ENCODE assay signal across 8 mouse cellular contexts in genomic region chr6:35380721-35381466, GRCm38 (mm10). TPM values are rescaled to one million over a fixed set of nuclear protein-coding genes. Genes with fewer than 3 reads are reported as not detected.
A peak's percentile ranks its signal among the peaks of the same experiment; 100 is the strongest.
DNase-seq lines count a peak whose midpoint lies in the region; ATAC-seq and TF ChIP-seq lines count a peak whose summit lies in the region.

No protein-coding gene starts in this region.

- H3K4me1 ChIP-seq in heart, embryonic 11.5 days (ENCODE audit: control insufficient read depth, insufficient read depth, low read length) = no peaks in the 10 kb centered on the region
- H3K4me1 ChIP-seq in kidney, embryonic 15.5 days = peaks cover 11% of the 10 kb centered on the region; the same call in 1 of the 2 replicates
- H3K4me1 ChIP-seq in lung, embryonic 14.5 days (ENCODE audit: insufficient read depth) = no peaks in the 10 kb centered on the region

- peak overlapping the region; percentile 22; the same call in 1 of the 2 replicates for H3K9ac ChIP-seq in heart, embryonic 11.5 days (ENCODE audit: low read depth, low read length)
- H3K9ac ChIP-seq in kidney, embryonic 15.5 days = no peak overlapping the region; the same call in 1 of the 2 replicates
- H3K9ac ChIP-seq in lung, embryonic 14.5 days = peak overlapping the region; percentile 16; the same call in 1 of the 2 replicates

- no peaks in the 10 kb centered on the region for H3K36me3 ChIP-seq in heart, embryonic 11.5 days (ENCODE audit: control insufficient read depth, insufficient read depth, low read length)
- no peaks in the 10 kb centered on the region for H3K36me3 ChIP-seq in kidney, embryonic 15.5 days
- no peaks in the 10 kb centered on the region for H3K36me3 ChIP-seq in lung, embryonic 14.5 days (ENCODE audit: insufficient read depth)

- peak; percentile 41 for DNase-seq in right cerebral cortex, adult 18-20 months
- DNase-seq in right cerebral cortex, postnatal 36 days (ENCODE audit: low spot score in 2 of 2) = no peak
- peak; percentile 62 to 68 for DNase-seq in cerebellum, postnatal 14 days
- peak; percentile 87 for DNase-seq in lung, embryonic 14.5 days
- DNase-seq in retina, postnatal 1 day = peak; percentile 91

- 25% methylated on average over 11 of the region's 11 CpGs for WGBS in heart, embryonic 11.5 days (ENCODE audit: insufficient replicate concordance)
- WGBS in kidney, embryonic 15.5 days = 15% methylated on average over 11 of the region's 11 CpGs
- WGBS in lung, embryonic 14.5 days = 17% methylated on average over 11 of the region's 11 CpGs

- peak overlapping the region; percentile 53 for H3K4me2 ChIP-seq in heart, embryonic 11.5 days
- H3K4me2 ChIP-seq in kidney, embryonic 15.5 days = peak overlapping the region; percentile 55
- H3K4me2 ChIP-seq in lung, embryonic 14.5 days = peak overlapping the region; percentile 58

- H3K9me3 ChIP-seq in heart, embryonic 11.5 days (replicated peaks; ENCODE audit: control insufficient read depth, low read length) = no peaks in the 10 kb centered on the region
- no peaks in the 10 kb centered on the region for H3K9me3 ChIP-seq in kidney, embryonic 15.5 days (replicated peaks)
- H3K9me3 ChIP-seq in lung, embryonic 14.5 days (ENCODE audit: low read depth, low read length) = no peaks in the 10 kb centered on the region

- TF ChIP-seq CTCF in lung, embryonic 14.5 days (IDR thresholded peaks at IDR 0.05; ENCODE audit: low read depth) = peak; percentile 88

- no peak; the same call in 1 of the 2 replicates for ATAC-seq in heart, embryonic 11.5 days (replicated peaks; ENCODE audit: insufficient number of reproducible peaks, low FRiP score, low TSS enrichment)
- ATAC-seq in kidney, embryonic 15.5 days (replicated peaks; ENCODE audit: low FRiP score) = peak; percentile 85
- ATAC-seq in lung, embryonic 14.5 days (ENCODE audit: insufficient read depth) = peak; percentile 68
- ATAC-seq in erythroid progenitor cell, adult 5-6 weeks (replicated peaks; ENCODE audit: low FRiP score, poor library complexity, severe bottlenecking) = no peak

- no peaks in the 10 kb centered on the region for H3K27me3 ChIP-seq in heart, embryonic 11.5 days (ENCODE audit: control insufficient read depth, insufficient read depth, low read length)
- H3K27me3 ChIP-seq in kidney, embryonic 15.5 days = no peaks in the 10 kb centered on the region
- no peaks in the 10 kb centered on the region for H3K27me3 ChIP-seq in lung, embryonic 14.5 days (ENCODE audit: insufficient read depth, low read length)

- H3K4me3 ChIP-seq in heart, embryonic 11.5 days (ENCODE audit: low read depth, low read length) = peak overlapping the region; percentile 15; the same call in 1 of the 2 replicates
- peak overlapping the region; percentile 21; the same call in 1 of the 2 replicates for H3K4me3 ChIP-seq in kidney, embryonic 15.5 days (replicated peaks)
- H3K4me3 ChIP-seq in lung, embryonic 14.5 days (ENCODE audit: low read depth, low read length) = peak overlapping the region; percentile 16; the same call in 1 of the 2 replicates

- no peak overlapping the region for H3K27ac ChIP-seq in heart, embryonic 11.5 days (ENCODE audit: low read depth, low read length)
- no peak overlapping the region for H3K27ac ChIP-seq in kidney, embryonic 15.5 days
- no peak overlapping the region for H3K27ac ChIP-seq in lung, embryonic 14.5 days (ENCODE audit: low read depth)

RNA-seq across cellular contexts. Expression of gene Fam180a, which starts 55.0 kb away (rescaled TPM):
- 0.16 and 0.31 TPM in 2 replicates for polyA plus RNA-seq in heart, embryonic 11.5 days (2014; fragmentation: Nextera tagmentation; extraction: Ambion mirVana)
- 0.23 and 0.47 TPM in 2 replicates for polyA plus RNA-seq in kidney, embryonic 15.5 days (2015; fragmentation: Nextera tagmentation; extraction: Ambion mirVana)
- 0.74 and 1.1 TPM in 2 replicates for polyA plus RNA-seq in lung, embryonic 14.5 days (2014; fragmentation: Nextera tagmentation; extraction: Ambion mirVana)
- total RNA-seq in erythroid progenitor cell, adult 5-6 weeks (2015; ENCODE audit: low replicate concordance) = not detected in 2 replicates
- not detected in 2 replicates for total RNA-seq in erythroid progenitor cell, adult 5-6 weeks (2017; ENCODE audit: low replicate concordance)

Comparison
In these comparisons a context has a peak if more than half of its experiments do, and no peak if none do; other contexts are left out.
1. DNase-seq: peak in right cerebral cortex, adult 18-20 months (single experiment), cerebellum, postnatal 14 days (2 of 2), lung, embryonic 14.5 days (single experiment) and retina, postnatal 1 day (single experiment); none in right cerebral cortex, postnatal 36 days (0 of 2).
2. ATAC-seq: peak in kidney, embryonic 15.5 days (single experiment) and lung, embryonic 14.5 days (single experiment); none in heart, embryonic 11.5 days (single experiment) and erythroid progenitor cell, adult 5-6 weeks (single experiment).
3. Peak in every context shown above with its lines, with median percentiles within 50 percentile points of each other: H3K4me2 ChIP-seq and H3K4me3 ChIP-seq.